In the genomic region with DNA sequence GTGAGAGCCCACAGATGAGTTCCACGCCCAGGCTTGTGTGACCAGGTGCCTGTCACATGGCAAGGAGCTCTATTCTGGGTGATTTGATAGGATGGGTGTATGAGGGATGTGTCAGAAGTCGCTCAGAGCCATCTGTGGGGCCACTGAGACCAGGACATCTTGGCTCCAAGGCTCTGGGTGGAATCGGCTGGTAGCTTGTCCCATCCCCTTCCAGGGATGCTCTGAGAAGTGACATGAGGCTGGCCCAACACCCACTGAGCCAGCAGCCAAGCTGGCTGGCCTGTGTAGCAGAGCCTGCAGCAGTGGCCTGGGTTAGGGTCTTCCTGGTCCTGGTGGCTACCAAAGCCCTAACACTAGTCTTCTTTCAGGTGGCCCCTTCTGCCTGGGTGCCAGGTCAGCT, we compare ENCODE assay signal across 18 mouse cellular contexts. TPM values are rescaled to one million over a fixed set of nuclear protein-coding genes. Genes with fewer than 3 reads are reported as not detected.
DNase-seq lines count a peak whose midpoint lies in the region; ATAC-seq and TF ChIP-seq lines count a peak whose summit lies in the region.
"Had no signal": no experiment of that assay in that cellular context is flagged by ENCODE, and none has a peak within 500 bp of the region (broad histone marks: within the 10 kb centered on the region; RNA-seq: fewer than 3 reads in every experiment).

No protein-coding gene starts in this region.

- no peak for TF ChIP-seq CTCF in cerebellum, adult 2 months (IDR thresholded peaks at IDR 0.05; ENCODE audit: borderline replicate concordance, insufficient read depth, low read depth, low read length)
- no peak for TF ChIP-seq CTCF in liver, postnatal 0 days (IDR thresholded peaks at IDR 0.05; ENCODE audit: low read depth)
- TF ChIP-seq CTCF in spleen, adult 2 months (IDR thresholded peaks at IDR 0.05; ENCODE audit: extremely low read depth, insufficient read depth, insufficient read length, insufficient replicate concordance) = no peak

- H3K27ac ChIP-seq in cerebellum, adult 2 months (ENCODE audit: insufficient read depth, low read length) = peak overlapping the region; percentile 91
- H3K27ac ChIP-seq in heart, embryonic 10.5 days = no peak overlapping the region
- peak overlapping the region; percentile 2; the same call in 1 of the 2 replicates for H3K27ac ChIP-seq in liver, embryonic 12.5 days
- H3K27ac ChIP-seq in liver, postnatal 0 days (ENCODE audit: low read depth) = no peak overlapping the region
- H3K27ac ChIP-seq in spleen, adult 2 months (ENCODE audit: insufficient read depth, low read length) = peak overlapping the region; percentile 21
- H3K27ac ChIP-seq: forebrain, embryonic 13.5 days; heart, adult 2 months; heart, embryonic 13.5 days had no signal

- H3K4me1 ChIP-seq in cerebellum, adult 2 months (ENCODE audit: control insufficient read depth, insufficient read depth, low read length) = peaks cover 53% of the 10 kb centered on the region
- H3K4me1 ChIP-seq in heart, embryonic 10.5 days = peaks cover 32% of the 10 kb centered on the region
- H3K4me1 ChIP-seq in liver, embryonic 12.5 days = peaks cover 71% of the 10 kb centered on the region
- peaks cover 21% of the 10 kb centered on the region for H3K4me1 ChIP-seq in liver, postnatal 0 days (ENCODE audit: insufficient read depth)
- H3K4me1 ChIP-seq in spleen, adult 2 months (ENCODE audit: control insufficient read depth, insufficient read depth, insufficient read length) = peaks cover 63% of the 10 kb centered on the region

- WGBS in cerebellum, adult 2 months = 79% methylated on average over 3 of the region's 3 CpGs
- WGBS in heart, embryonic 10.5 days = 87% methylated on average over 3 of the region's 3 CpGs
- 80% methylated on average over 3 of the region's 3 CpGs for WGBS in liver, embryonic 12.5 days (ENCODE audit: insufficient replicate concordance)
- 82% methylated on average over 3 of the region's 3 CpGs for WGBS in liver, postnatal 0 days (ENCODE audit: insufficient replicate concordance)
- WGBS in spleen, adult 2 months = 90% methylated on average over 3 of the region's 3 CpGs

- no peaks in the 10 kb centered on the region for H3K9me3 ChIP-seq in heart, embryonic 10.5 days
- no peaks in the 10 kb centered on the region for H3K9me3 ChIP-seq in liver, embryonic 12.5 days (replicated peaks)
- H3K9me3 ChIP-seq in liver, postnatal 0 days (ENCODE audit: low read length) = no peaks in the 10 kb centered on the region
- H3K9me3 ChIP-seq: forebrain, embryonic 13.5 days; heart, embryonic 13.5 days had no signal

- H3K4me2 ChIP-seq in liver, embryonic 12.5 days = no peak overlapping the region
- H3K4me2 ChIP-seq in liver, postnatal 0 days (ENCODE audit: low read depth, low read length) = no peak overlapping the region
- H3K4me2 ChIP-seq: forebrain, embryonic 13.5 days; heart, embryonic 13.5 days had no signal

- no peak overlapping the region for H3K4me3 ChIP-seq in cerebellum, adult 2 months (replicated peaks; ENCODE audit: insufficient read depth, low read depth, low read length)
- H3K4me3 ChIP-seq in heart, embryonic 10.5 days = 0 out of 2 replicates have a peak overlapping the region, but pooled peaks have one; percentile 12
- no peak overlapping the region for H3K4me3 ChIP-seq in liver, embryonic 12.5 days
- H3K4me3 ChIP-seq in liver, postnatal 0 days (ENCODE audit: low read depth, low read length) = no peak overlapping the region
- H3K4me3 ChIP-seq in spleen, adult 2 months (ENCODE audit: extremely low read depth, insufficient read depth, insufficient read length) = no peak overlapping the region
- H3K4me3 ChIP-seq: forebrain, embryonic 13.5 days; heart, adult 2 months; heart, embryonic 13.5 days had no signal

- no peak for DNase-seq in cerebellum, adult 2 months
- DNase-seq in heart, embryonic 10.5 days (ENCODE audit: low spot score) = no peak
- DNase-seq in heart, adult 8-10 months (ENCODE audit: low spot score) = no peak
- DNase-seq in liver, postnatal 0 days = no peak
- DNase-seq in spleen, adult 2 months (ENCODE audit: low read depth in 1 of 2, low spot score in 2 of 2) = no peak
- DNase-seq in spleen, postnatal 14 days (ENCODE audit: low spot score in 2 of 2) = no peak
- DNase-seq: adrenal gland, postnatal 14 days; forebrain, postnatal 0 days; gastrocnemius, postnatal 14 days; heart, adult 2 months; heart, postnatal 36 days had no signal

- peaks cover 78% of the 10 kb centered on the region for H3K36me3 ChIP-seq in heart, embryonic 10.5 days
- peaks cover 79% of the 10 kb centered on the region for H3K36me3 ChIP-seq in liver, embryonic 12.5 days
- H3K36me3 ChIP-seq in liver, postnatal 0 days (replicated peaks; ENCODE audit: insufficient read depth, low read length) = peaks cover 39% of the 10 kb centered on the region
- peaks cover 17% of the 10 kb centered on the region for H3K36me3 ChIP-seq in spleen, adult 2 months (ENCODE audit: control insufficient read depth, insufficient read depth, low read length)

- H3K27me3 ChIP-seq in cerebellum, adult 2 months (ENCODE audit: control insufficient read depth, insufficient read depth, low read length) = no peaks in the 10 kb centered on the region
- H3K27me3 ChIP-seq in heart, embryonic 10.5 days (ENCODE audit: insufficient read depth, poor library complexity, severe bottlenecking) = no peaks in the 10 kb centered on the region
- no peaks in the 10 kb centered on the region for H3K27me3 ChIP-seq in liver, embryonic 12.5 days (replicated peaks)
- no peaks in the 10 kb centered on the region for H3K27me3 ChIP-seq in liver, postnatal 0 days (ENCODE audit: insufficient read depth, low read length)
- H3K27me3 ChIP-seq in spleen, adult 2 months (ENCODE audit: control insufficient read depth, insufficient read depth, low read length) = no peaks in the 10 kb centered on the region
- H3K27me3 ChIP-seq: forebrain, embryonic 13.5 days; heart, embryonic 13.5 days; Patski had no signal

- ATAC-seq in cerebellum, adult (ENCODE audit: insufficient number of reproducible peaks, low FRiP score, low TSS enrichment) = no peak
- no peak for ATAC-seq in liver, embryonic 12.5 days
- no peak for ATAC-seq in liver, postnatal 0 days
- ATAC-seq: activated CD4-positive, CD25-positive, alpha-beta regulatory T cell, adult 4 months; forebrain, embryonic 13.5 days; forebrain, postnatal 0 days; hindbrain, embryonic 16.5 days; Patski had no signal

- TF ChIP-seq EP300 in liver, postnatal 0 days (IDR thresholded peaks at IDR 0.05; ENCODE audit: low read depth) = no peak

- no peak for TF ChIP-seq POLR2A in cerebellum, adult 2 months (IDR thresholded peaks at IDR 0.05; ENCODE audit: borderline replicate concordance, insufficient read depth, low read length)
- no peak for TF ChIP-seq POLR2A in spleen, adult 2 months (IDR thresholded peaks at IDR 0.05; ENCODE audit: low read depth, low read length)

- H3K9ac ChIP-seq in liver, embryonic 12.5 days = no peak overlapping the region; the same call in 1 of the 2 replicates
- no peak overlapping the region for H3K9ac ChIP-seq in liver, postnatal 0 days (replicated peaks)
- H3K9ac ChIP-seq: forebrain, postnatal 0 days; heart, embryonic 13.5 days had no signal

RNA-seq across cellular contexts. Expression of gene Gm49322, which starts 2.6 kb away (rescaled TPM):
- 3.5 and 4.2 TPM in 2 replicates for polyA plus RNA-seq in cerebellum, adult 2 months (2012; rRNA removed)
- 3.1 and 3.5 TPM in 2 replicates for polyA plus RNA-seq in heart, embryonic 10.5 days (2016; fragmentation: Nextera tagmentation; extraction: Ambion mirVana)
- total RNA-seq in heart, adult 8-10 months (2022) = under 1 TPM; 0.17 to 0.57 (median 0.30) TPM
- polyA plus RNA-seq in liver, embryonic 12.5 days (2016; fragmentation: Nextera tagmentation; extraction: Ambion mirVana) = 2.6 and 3.0 TPM in 2 replicates
- polyA plus RNA-seq in liver, postnatal 0 days (2015; fragmentation: Nextera tagmentation; extraction: Ambion mirVana) = 0.20 and 0.52 TPM in 2 replicates
- polyA plus RNA-seq in spleen, adult 2 months (2012; rRNA removed) = 2.9 and 3.0 TPM in 2 replicates

RNA-seq across cellular contexts. Expression of gene Adat3, which starts 5.8 kb away (rescaled TPM):
- polyA plus RNA-seq in cerebellum, adult 2 months (2012; rRNA removed) = 7.0 and 7.5 TPM in 2 replicates
- 5.8 and 9.3 TPM in 2 replicates for polyA plus RNA-seq in heart, embryonic 10.5 days (2016; fragmentation: Nextera tagmentation; extraction: Ambion mirVana)
- total RNA-seq in heart, adult 8-10 months (2022) = under 1 TPM; 0.44 to 0.81 (median 0.73) TPM
- polyA plus RNA-seq in liver, embryonic 12.5 days (2016; fragmentation: Nextera tagmentation; extraction: Ambion mirVana) = 7.0 and 7.4 TPM in 2 replicates
- 2.1 and 2.6 TPM in 2 replicates for polyA plus RNA-seq in liver, postnatal 0 days (2015; fragmentation: Nextera tagmentation; extraction: Ambion mirVana)
- polyA plus RNA-seq in spleen, adult 2 months (2012; rRNA removed) = 17.0 and 25.7 TPM in 2 replicates

RNA-seq across cellular contexts. Expression of gene Scamp4, which starts 5.8 kb away (rescaled TPM):
- polyA plus RNA-seq in cerebellum, adult 2 months (2012; rRNA removed) = 57.9 and 62.0 TPM in 2 replicates
- 97.4 and 97.9 TPM in 2 replicates for polyA plus RNA-seq in heart, embryonic 10.5 days (2016; fragmentation: Nextera tagmentation; extraction: Ambion mirVana)
- 10 to 100 TPM; 20.0 to 25.2 (median 21.9) TPM for total RNA-seq in heart, adult 8-10 months (2022)
- 63.3 and 65.2 TPM in 2 replicates for polyA plus RNA-seq in liver, embryonic 12.5 days (2016; fragmentation: Nextera tagmentation; extraction: Ambion mirVana)
- 27.5 and 29.2 TPM in 2 replicates for polyA plus RNA-seq in liver, postnatal 0 days (2015; fragmentation: Nextera tagmentation; extraction: Ambion mirVana)
- 94.8 and 110 TPM in 2 replicates for polyA plus RNA-seq in spleen, adult 2 months (2012; rRNA removed)

RNA-seq across cellular contexts. Expression of gene Csnk1g2, which starts 14.2 kb away (rescaled TPM):
- 208 and 218 TPM in 2 replicates for polyA plus RNA-seq in cerebellum, adult 2 months (2012; rRNA removed)
- polyA plus RNA-seq in heart, embryonic 10.5 days (2016; fragmentation: Nextera tagmentation; extraction: Ambion mirVana) = 110 and 150 TPM in 2 replicates
- total RNA-seq in heart, adult 8-10 months (2022) = 100 to 1,000 TPM; 119 to 132 (median 122) TPM
- polyA plus RNA-seq in liver, embryonic 12.5 days (2016; fragmentation: Nextera tagmentation; extraction: Ambion mirVana) = 106 TPM in 2 replicates
- 41.4 and 45.8 TPM in 2 replicates for polyA plus RNA-seq in liver, postnatal 0 days (2015; fragmentation: Nextera tagmentation; extraction: Ambion mirVana)
- 206 and 283 TPM in 2 replicates for polyA plus RNA-seq in spleen, adult 2 months (2012; rRNA removed)

RNA-seq across cellular contexts. Expression of gene Abhd17a, which starts 18.3 kb away (rescaled TPM):
- polyA plus RNA-seq in cerebellum, adult 2 months (2012; rRNA removed) = 230 and 232 TPM in 2 replicates
- polyA plus RNA-seq in heart, embryonic 10.5 days (2016; fragmentation: Nextera tagmentation; extraction: Ambion mirVana) = 94.1 and 120 TPM in 2 replicates
- total RNA-seq in heart, adult 8-10 months (2022) = 10 to 100 TPM; 44.7 to 48.1 (median 46.9) TPM
- polyA plus RNA-seq in liver, embryonic 12.5 days (2016; fragmentation: Nextera tagmentation; extraction: Ambion mirVana) = 86.4 and 88.9 TPM in 2 replicates
- polyA plus RNA-seq in liver, postnatal 0 days (2015; fragmentation: Nextera tagmentation; extraction: Ambion mirVana) = 50.2 and 59.3 TPM in 2 replicates
- polyA plus RNA-seq in spleen, adult 2 months (2012; rRNA removed) = 220 and 302 TPM in 2 replicates

Comparison
In these comparisons a context has a peak if more than half of its experiments do, and no peak if none do; other contexts are left out.
1. H3K27ac ChIP-seq: peak in cerebellum, adult 2 months (single experiment), liver, embryonic 12.5 days (single experiment) and spleen, adult 2 months (single experiment); none in heart, embryonic 10.5 days (single experiment) and liver, postnatal 0 days (single experiment).